Mouse (Mus musculus) spleen, postnatal 14 days (tissue): ENCODE results near the gene Elane.
A peak's percentile ranks its signal among the peaks of the same experiment; 100 is the strongest.

Source experiments
- DNase-seq, 2 experiments: peaks; one replicate each; pipeline ENCODE4 v3.0.0; 2021 to 2022; ENCODE audit warnings: low spot score in 2 of 2

Gene Elane

GRCm38 (mm10) chr10:79886054-79886453, at the start of gene Elane:
Elane (plus strand) TSS chr10:79886247.
- no peak for DNase-seq

GRCm38 (mm10) chr10:79836918-79837317, 49.1 kb upstream of the Elane start:
- DNase-seq, result no peak

- DNase-seq, result no peak
Measured at GRCm38 (mm10) chr10:79838151-79838550, 47.9 kb upstream of the Elane start.

DNA sequence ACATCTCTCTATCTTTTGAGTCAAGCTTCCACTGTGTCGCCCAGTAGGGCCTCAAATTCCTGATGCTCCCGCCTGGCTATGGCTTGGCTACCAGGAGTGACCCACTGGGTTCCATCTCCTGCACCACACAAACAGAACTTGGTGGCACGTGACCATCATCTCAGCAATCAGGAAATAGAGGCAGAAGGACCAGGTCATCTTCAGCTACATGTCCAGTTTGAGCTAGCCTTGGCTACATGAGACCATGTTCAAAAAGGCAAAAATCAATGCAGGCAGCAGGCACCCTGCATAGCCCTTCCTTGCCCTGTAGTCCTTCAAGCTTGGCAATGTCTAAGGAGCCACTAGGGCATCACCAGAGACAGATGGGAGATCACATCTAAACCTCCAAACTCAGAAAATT, 46.0 kb upstream of the Elane start:
- no peak for DNase-seq

- no peak for DNase-seq
Measured at GRCm38 (mm10) chr10:79840644-79841551, 45.1 kb upstream of the Elane start.

DNA sequence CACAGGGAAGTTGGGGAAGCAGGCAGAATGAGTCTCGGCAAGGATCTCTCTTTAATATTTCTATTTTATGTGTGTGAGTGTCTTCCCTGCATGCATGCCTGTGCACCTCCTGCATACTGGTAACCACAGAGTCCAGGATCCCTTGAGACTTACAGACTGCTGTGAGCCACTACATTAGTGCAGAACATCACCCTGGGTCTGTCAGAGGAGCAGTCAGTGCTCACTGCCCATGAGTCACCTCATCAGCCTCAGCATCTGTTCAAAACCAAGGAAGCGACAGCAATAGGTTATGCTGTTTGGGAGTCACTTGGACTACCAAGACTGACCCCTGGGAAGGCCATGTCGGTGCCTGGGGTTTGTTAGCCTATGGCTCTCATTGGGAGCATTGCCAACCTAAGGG, 43.7 kb upstream of the Elane start:
- no peak for DNase-seq

DNA sequence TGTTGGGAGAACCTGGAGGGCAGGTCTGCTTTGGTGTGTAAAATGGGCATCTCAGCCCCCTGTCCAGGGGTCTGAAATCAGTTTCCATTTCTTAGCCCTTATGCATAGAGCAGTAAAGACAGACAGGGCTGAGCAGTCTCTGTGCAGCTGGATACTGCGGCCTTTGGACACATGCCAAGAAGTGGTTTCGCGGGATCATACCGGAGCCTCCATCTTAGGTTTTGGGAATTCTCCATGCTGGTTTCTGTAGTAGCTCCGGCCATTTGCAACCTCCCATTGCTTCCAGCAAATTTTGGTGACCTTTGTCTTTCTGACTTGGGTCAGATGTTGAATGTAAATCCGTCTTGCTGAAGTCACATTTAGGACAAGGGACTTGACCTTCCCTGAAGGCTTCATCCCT, 42.6 kb upstream of the Elane start:
- DNase-seq, result no peak

DNA sequence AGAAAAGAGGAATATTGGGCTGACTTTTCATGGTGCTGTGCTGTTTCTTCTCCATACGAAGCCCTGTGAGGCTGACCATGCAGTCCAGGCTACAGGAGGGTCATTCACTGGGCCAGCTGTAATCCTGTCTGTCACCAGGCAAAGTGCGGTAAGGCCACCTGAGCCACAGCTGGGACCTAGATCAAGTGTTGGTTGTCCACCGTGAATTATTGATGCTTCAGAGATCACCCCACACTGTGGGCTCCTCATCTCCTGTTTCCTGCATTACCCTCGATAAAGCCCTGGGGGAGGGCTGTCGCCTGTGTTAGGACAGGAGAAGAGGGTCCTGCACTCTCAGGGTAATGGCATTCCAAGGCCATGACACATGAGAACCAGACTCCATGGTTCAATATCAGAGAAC, 39.5 kb upstream of the Elane start:
- DNase-seq, result no peak

DNA sequence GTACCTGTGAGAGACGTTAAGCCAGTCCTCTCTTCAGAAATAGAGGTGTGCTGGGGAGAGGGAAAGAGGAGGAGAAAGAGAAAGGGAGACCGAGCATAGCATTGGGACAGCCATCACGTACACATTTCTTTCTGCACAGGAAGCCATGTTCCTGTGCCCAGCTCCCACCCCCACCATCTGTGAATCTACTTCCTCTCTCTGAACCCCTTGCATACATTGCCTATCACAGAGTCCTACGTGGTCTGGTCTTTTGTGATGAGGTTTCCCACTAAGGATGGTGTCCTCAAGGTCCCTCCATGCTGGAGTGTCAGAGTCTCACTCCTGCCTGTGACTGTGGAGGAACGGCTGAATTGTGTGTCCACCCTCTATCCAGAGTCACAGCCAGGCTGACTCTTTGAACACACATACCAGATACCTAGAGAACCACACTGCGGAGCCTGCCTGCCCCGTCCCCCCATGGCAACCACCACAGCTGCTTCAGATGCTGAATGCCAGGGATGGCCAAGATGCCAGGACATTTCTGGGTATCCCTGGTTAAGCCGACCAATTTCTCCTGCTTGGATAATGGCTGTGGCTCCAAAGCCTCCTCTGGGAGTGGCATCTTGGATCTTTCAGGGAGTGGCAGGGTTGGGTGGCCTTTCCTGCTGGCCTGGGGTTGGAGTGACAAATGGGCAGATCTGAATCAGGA, 36.0 kb upstream of the Elane start:
- DNase-seq, result no peak

DNA sequence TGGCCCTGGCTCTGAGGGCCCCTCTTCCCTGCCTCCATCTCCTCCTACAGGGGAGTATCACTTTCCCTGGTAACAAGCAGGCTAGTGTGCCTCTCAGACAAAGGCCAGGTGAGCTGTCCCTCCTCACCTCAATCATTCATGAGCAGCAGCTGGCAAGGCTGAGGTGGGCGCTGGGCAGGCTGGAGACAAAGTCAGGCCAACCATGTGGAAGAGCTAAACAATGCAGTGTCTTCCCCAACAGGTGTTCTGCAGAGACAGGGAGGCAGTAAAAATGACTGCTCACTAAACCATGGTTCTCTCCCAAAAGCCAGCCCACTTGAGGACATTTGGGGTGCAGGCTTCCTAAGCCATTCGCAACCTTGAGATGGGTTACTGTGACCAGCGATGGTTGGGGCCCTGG, 34.4 kb upstream of the Elane start:
- DNase-seq, result no peak

GRCm38 (mm10) chr10:79852107-79852789, 33.8 kb upstream of the Elane start:
- no peak for DNase-seq

DNA sequence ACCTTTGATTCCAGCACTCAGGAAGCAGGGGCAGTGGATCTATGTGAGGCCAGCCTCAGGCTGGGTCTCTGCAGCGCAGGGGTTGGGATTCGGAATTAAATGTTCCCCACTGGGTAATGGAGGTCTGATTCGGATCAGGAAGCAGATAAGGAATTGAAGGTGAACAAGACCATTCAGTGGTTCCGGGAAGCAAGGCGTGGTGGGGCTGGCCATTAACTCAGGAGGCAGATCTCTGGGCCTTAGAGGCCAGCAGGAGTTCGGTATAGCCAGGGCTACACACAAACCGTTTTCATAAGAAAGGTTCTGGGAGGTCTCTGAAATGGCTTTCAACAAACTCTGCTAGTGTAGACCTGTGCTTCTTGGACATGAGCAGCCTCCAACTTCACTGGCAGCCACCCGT, 33.2 kb upstream of the Elane start:
- no peak for DNase-seq

DNA sequence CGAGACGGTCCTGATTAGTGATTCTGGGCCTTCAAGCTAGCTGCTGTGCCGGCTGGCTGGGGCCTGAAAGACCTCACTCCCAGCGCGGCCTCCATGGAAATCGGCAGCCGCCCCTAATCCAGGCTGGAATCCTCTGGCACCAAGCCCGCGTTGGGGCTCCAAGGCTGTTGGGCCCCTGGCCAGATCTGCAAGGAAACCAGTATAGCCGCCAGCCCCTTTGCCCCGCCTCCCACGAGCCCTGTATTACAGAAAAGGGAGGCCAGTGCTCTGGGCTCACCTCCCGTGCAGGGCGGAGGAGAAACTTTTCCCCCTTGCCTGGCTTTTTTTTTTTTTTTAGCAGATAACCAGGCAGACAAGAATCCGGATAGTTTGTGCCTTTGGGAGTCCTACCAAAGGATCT, 32.7 kb upstream of the Elane start:
- DNase-seq, result peak; percentile 49 to 60

DNA sequence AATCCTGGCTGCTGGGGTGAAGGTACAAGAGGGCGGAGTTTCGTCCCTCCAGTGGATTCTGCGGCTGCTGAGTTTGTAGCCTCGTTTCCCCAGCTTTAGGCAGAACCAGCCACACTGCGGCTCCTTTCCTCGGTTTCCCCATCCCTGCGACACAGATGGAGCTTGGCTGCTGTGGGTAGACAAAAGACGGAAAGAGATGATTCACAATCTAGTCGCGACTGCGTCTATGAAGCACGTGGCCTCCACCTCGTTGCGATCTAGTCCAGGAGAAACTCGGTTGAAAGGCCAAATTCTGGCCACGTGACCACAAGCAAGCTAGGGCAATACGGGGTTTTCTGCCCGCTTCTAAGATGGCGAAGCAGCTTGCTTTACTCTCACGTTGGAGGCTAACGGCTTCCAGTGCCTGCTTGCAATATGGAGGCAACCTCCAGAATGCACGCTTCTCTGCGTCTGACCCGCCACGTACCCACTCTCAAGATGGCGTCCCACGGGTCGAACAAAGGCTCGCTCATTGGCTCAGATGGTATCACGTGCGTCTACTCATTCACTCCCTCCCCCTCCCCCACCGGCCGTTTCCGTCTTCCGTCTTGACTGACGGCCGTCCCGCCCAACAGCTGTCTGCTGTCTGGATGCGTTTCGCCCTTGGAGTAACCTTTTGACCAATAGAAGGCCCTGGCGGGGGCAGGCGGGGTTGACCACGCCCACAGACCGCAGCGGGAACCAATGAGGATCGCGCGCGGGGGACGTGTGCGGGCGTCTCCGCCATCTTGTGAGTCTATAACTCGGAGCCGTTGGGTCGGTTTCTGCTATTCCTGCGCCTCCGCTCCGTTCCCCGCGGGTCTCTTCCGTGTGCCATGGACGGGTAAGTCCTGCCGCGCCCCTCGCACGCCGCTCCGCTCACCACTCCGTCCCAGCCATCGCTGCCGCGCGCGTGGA, 31.9 kb upstream of the Elane start, which contains the start of gene Ptbp1:
Ptbp1 (plus strand) TSS at position 568 of the 936 bp plus-strand sequence.
- DNase-seq, result peak; percentile 98

DNA sequence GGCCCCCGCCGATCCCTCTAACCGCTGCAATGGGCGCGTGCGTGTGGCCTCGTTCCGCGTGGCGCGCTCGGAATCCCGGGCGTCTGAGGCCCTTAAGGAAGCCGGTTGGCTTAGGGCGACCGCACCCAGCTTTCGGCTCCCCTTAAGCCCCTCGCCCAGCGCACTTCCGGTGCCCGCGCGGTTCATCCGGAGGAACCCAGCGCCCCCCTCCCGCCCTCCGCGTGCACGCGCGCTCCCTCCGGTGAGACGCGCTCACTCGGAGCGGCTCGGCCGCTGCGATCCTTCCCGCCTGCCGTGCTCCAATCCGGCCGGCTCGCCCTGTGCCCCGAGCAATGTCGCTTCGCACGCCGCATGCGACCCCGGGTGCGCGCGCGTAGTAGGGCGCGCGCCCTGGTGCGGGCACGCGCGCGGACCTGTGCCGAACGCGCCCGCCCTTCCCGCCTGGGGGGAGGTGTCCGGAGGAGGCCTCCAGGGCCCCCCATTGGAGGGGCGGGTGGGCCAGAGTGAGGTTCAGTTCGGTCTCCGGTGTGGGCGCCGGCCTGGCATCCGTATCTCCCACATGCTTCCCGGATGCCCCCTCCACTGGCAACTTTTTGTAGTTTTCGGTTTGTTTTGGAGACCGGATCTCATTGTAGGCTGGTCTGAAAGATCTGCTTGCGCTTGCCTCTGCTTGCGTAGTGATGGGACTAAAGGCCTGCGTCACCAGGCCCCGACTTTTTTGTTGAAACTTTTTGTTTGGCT, 31.1 kb upstream of the Elane start:
- peak; percentile 53 to 66 for DNase-seq

- DNase-seq, result no peak
Measured at GRCm38 (mm10) chr10:79855558-79856184, 30.4 kb upstream of the Elane start.

DNA sequence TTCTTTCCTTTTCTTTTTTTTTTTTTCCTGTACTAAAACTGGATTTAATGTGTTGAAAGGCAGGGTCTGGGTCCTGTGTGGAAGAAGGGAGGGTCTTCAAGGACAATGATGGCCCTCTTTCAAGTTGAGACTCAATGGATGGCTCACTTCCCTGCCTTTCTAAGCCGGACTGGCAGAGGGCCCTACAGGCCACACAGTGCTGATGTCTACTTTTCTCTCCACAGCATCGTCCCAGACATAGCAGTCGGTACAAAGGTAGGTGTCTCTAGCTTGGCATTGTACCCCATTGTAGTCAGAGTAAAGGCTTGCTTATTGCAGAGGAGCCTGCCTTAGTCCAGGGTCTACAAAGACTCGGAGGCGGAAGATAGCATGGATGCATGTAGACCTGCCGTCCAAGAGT, 29.8 kb upstream of the Elane start:
- no peak for DNase-seq

GRCm38 (mm10) chr10:79856704-79857451, 29.2 kb upstream of the Elane start:
- DNase-seq, result no peak

DNA sequence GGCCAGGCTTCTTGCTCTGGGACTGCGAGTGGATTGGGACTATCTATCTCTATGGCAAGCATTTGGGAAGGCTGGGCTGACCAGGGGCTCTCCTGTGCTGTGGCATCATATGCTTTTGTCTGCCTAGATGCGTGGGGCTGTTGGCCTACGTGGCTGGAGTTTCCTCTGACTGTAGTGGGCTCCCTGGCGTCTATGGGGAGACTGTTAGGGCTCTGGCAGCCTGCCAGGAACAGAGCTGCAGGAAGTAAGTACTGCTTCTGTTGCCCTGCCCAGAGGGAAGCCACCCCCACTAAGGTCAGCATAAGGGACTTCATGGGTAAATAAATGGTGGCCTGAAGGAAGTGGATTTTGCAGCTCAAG, 28.6 kb upstream of the Elane start:
- DNase-seq, result peak in 1 of 2 experiments; percentile 41
